Mouse (Mus musculus) layer of hippocampus, adult 9-11 months (tissue): ENCODE results near the gene Cbr3.
"Not testable (repeated sequence)": the region's sequence is repeated elsewhere in the genome, so short reads cannot be mapped to it uniquely, and the experiment has no call there.

Experiments
- DNase-seq: peaks from one replicate; pipeline ENCODE4 v3.0.0; 2022

Cbr3 gene

GRCm38 (mm10) chr16:93682689-93683507 is at the start of gene Cbr3:
Cbr3 (plus strand) TSS chr16:93683215.
- peak; percentile 77 for DNase-seq

DNA sequence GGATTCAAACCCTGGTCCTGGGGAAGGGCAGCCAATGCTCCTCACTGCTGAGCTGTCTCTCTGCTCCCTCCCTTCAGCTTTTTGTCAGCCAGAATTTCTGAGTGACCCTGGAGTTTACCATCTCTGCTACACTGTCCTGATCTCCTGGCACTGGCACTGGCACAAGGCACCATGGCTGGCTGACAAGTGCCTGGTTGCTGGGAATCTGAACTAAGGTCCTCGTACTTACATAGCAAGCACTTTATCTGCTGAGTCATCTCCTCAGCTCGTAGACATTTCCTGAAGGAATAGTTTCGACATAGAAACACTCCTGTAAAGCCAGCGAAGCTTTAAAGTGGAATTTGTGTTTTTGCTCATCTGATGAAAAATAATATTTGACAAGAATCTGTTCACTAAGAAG is 39.0 kb upstream of the Cbr3 start:
- DNase-seq: no peak

GRCm38 (mm10) chr16:93648441-93649183 is 34.4 kb upstream of the Cbr3 start:
- no peak for DNase-seq

- DNase-seq: no peak
Observed at GRCm38 (mm10) chr16:93667976-93668375, 15.0 kb upstream of the Cbr3 start.

DNA sequence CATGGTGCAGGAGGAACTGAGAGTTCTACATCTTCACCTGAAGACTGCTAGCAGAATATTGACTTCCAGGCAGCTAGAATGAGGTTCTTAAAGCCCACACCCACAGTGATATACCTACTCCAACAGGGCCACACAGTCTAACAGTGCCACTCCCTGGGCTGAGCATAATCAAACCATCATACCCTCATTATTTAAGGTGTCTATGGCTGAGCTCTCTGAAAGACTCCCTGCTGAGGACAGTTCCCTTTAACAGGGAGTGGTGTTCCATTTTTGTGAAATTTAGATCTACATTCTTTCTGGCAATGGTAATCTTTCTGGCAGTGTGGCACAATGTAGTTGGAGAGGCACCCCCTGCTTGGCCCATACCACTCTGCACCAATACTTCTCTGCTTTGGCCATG is 13.5 kb upstream of the Cbr3 start:
- no peak for DNase-seq

- DNase-seq: not testable (repeated sequence)
Observed at GRCm38 (mm10) chr16:93670466-93670865, 12.5 kb upstream of the Cbr3 start.

GRCm38 (mm10) chr16:93671064-93671463 is 12.0 kb upstream of the Cbr3 start:
- DNase-seq: no peak

DNA sequence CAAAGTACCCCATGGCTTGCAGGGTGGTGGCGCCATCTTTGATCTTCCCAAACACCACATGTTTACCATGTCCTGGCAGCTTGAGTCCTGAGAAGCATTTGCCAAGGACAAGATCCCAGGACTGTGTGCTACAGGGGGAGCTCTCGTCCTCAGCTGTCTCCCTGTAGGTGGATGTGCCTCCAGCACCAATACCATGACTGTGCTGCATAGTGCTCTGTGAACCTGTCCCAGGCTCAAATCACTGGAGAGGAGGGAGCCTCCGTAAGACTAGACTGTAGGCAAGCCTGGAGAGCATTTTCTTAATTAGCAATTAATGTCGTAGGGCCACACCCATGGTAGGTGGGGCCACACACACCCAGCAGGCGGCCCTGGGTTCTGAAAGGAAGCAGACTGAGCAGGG is 6.6 kb upstream of the Cbr3 start:
- no peak for DNase-seq

GRCm38 (mm10) chr16:93678206-93678605 is 4.8 kb upstream of the Cbr3 start:
- DNase-seq: no peak

- no peak for DNase-seq
Observed at GRCm38 (mm10) chr16:93679165-93679564, 3.9 kb upstream of the Cbr3 start.

DNA sequence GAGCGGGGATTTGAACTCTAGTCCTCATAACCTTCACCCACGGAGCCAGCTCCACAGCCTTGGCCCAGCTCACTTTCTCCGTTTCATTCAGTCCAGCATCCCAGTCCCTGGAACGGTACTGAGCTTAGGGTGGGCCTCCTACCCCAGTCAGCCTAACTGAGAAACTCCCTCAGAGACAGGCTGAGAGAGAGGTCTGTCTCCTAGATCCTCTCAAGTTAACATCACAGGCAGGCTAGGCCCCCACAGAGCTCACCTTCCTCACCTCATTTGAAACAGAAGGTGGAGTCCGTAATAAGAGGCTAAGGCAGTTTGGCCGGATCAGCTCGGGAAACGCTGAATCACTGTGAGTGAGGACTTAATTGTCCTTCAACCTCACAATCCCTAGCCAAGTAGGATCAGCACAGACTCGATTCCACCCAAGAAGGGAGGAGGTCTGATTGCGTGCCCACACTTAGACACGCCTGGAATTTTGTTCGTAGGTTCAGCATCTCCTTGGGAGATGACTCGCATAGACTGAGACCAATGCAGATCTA is 793 bp upstream of the Cbr3 start:
- DNase-seq: no peak

- no peak for DNase-seq
Observed at GRCm38 (mm10) chr16:93683508-93684236, 657 bp downstream of the Cbr3 start.

GRCm38 (mm10) chr16:93684441-93684840 is 1.4 kb downstream of the Cbr3 start:
- DNase-seq: no peak

DNA sequence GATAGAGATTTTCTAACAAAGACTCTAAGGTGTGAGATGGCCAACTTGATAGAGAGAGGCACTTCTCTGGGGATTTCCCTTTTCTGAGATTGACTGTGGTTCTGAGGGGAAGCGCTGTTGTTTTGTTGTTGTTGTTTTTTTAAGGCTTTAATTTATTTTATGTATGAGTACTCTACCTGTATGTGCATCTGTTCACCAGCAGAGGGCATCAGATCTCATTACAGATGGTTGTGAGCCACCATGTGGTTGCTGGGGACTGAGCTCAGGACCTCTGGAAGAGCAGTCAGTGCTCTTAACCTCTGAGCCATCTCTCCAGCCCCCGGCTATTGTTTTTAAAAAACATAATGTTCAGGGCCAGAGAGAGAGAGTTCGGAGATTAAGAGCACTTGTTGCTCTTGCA is 2.8 kb downstream of the Cbr3 start:
- not testable (repeated sequence) for DNase-seq

- DNase-seq: no peak
Observed at GRCm38 (mm10) chr16:93686421-93686820, 3.4 kb downstream of the Cbr3 start.

GRCm38 (mm10) chr16:93686945-93687344 is 3.9 kb downstream of the Cbr3 start:
- DNase-seq: no peak

DNA sequence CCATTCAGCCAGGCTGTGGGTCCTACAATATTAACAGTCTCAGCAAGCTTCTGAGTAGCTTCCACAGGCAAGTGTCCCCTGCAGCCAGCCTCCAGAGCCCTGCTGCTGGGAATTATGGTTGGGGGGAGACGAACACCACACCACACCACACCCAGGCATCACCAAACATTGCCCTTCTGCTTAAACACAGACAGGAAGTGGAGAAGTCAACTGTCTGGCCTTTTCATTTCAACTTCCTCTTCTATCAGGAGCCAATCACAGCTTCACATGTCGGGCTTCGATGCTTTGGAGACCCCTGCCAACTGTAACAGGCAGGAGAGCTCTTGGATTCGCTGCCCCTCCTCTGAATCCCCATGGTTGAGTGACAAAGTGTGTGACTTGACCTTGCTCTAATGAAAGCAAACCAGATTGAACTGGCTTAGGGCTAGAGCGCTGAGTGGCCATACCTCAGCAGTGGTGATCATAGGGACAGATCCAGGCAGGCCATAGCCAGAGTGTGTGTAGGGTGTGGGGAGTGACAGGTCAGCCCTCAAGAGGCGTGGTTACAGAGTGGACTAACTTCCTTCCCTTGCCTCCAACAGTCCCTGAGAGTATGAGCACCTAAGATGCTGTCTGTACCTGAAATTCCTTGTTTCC is 8.3 kb downstream of the Cbr3 start:
- DNase-seq: no peak

GRCm38 (mm10) chr16:93692744-93693143 is 9.7 kb downstream of the Cbr3 start:
- DNase-seq: no peak

DNA sequence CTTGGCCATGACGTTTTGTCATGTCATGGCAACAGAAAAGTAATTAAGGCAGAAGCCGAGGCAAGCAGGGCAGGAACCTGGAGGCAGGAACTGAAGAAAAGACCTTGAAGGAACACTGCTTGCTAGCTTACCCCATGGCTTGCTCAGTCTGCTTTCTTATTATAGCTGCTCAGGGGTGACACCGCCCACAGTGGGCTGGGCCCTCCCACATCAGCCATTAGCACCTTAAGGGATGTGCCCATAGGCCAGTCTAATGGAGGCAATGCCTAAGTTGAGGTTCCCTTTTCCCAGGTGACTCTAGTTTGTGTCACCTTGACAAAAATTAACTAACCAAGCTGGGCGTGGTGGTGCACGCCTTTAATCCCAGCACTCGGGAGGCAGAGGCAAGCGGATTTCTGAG is 24.1 kb downstream of the Cbr3 start:
- no peak for DNase-seq

DNA sequence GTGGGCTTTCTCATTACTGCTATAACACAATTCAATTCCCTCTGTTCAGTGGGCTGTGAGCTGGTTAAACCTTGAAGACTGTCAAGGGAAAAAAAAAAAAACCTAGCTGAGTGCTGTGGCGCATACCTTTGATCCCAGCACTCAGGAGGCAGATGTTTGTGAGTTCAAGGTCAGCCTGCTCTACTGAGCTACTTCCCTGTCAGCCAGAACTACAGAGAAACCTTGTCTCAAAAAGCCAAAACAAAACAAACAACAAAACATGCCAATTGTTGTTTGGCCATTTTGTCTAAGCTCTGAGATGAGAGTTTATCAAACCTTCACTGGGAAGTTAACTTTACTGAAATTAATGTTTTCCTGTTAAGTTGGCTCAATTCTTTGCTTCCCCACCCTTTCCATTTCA is 26.2 kb downstream of the Cbr3 start:
- no peak for DNase-seq

DNA sequence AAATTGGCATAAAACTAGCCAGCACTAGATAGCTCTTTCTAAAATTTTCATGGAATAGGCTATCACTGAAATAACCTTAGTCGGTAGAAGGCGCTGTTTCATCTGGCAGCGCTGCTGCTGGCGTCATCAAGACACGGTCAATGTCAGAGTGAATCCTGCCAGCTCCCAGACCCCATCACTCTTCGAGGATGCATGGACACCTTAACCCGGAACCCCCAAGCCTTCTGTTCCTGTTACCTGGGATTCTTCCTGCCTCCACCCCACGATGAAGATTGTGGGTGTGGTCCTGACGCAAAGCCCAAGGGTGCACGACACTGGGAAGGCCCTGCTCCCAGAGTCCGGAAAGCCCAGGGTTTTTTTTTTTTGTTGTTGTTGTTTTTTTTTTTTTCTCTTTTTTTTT is 27.9 kb downstream of the Cbr3 start:
- peak; percentile 81 for DNase-seq

DNA sequence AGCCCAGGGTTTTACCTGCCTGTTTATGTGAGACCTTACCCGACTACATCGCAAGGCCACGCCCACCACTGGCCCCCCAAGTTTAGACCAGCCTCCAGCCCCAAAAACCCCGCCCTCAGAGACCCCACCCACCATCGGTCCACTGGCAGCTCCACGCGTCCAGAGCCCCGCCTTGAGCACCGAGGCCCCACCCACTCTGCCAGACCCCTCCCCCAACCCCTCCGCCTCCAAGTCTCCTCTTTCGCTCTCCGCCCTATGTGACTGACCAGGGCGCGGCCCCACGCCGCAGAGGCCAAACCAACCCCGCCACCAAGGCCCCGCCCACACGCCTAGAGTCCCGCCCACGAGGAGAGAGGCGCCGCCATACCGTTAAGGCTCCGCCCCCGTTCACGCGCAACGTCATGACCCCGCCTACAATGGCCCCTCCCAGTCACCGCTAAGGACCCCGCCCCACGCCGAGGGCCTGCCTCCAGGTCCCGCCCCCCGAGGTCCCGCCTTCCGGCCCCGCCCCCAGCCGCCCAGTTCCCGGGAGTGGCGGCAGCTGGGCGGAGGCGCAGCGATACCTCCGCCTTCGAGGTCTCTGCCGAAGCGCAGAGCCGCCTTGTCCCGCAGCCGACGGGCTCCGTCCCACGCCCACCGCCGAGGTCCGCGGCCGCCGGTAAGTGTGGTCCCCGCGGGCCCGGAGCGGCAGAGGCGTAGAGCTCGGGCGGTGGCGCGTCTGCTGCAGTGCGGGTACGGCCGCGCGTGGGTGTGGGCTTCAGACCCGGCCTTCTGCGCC is 28.6 kb downstream of the Cbr3 start, which contains the start of gene Dop1b:
Gene Dop1b, plus strand, starts transcription at position 494 of the 778 bp plus-strand sequence.
- peak; percentile 97 for DNase-seq
